In genomic region chr3:97159986-97160385, GRCm38 (mm10) we compare ENCODE assay signal across 9 mouse cellular contexts. TPM values are rescaled to one million over a fixed set of nuclear protein-coding genes. Genes with fewer than 3 reads are reported as not detected.
DNase-seq lines count a peak whose midpoint lies in the region; ATAC-seq and TF ChIP-seq lines count a peak whose summit lies in the region.
"Had no signal": no experiment of that assay in that cellular context is flagged by ENCODE, and none has a peak within 500 bp of the region (broad histone marks: within the 10 kb centered on the region; RNA-seq: fewer than 3 reads in every experiment).

No protein-coding gene starts in this region.

- no peak for DNase-seq in heart, postnatal 14 days
- DNase-seq in liver, embryonic 11.5 days (ENCODE audit: low spot score) = no peak
- DNase-seq in cerebellum, adult 9-11 months = no peak
- no peak for DNase-seq in right cerebral cortex, postnatal 36 days (ENCODE audit: low spot score in 2 of 2)
- DNase-seq in adrenal gland, adult 2 months = no peak
- DNase-seq: adrenal gland, postnatal 10 days had no signal

- peaks cover 27% of the 10 kb centered on the region for H3K4me1 ChIP-seq in heart, embryonic 13.5 days
- H3K4me1 ChIP-seq in E14TG2a.4 (replicated peaks; ENCODE audit: low read depth, low read length) = peaks cover 61% of the 10 kb centered on the region
- peaks cover 10% of the 10 kb centered on the region for H3K4me1 ChIP-seq in forebrain, embryonic 12.5 days
- peaks cover 19% of the 10 kb centered on the region for H3K4me1 ChIP-seq in liver, embryonic 11.5 days (replicated peaks; ENCODE audit: control insufficient read depth, insufficient read depth, low read length)

- peak overlapping the region; percentile 82 for H3K4me2 ChIP-seq in heart, embryonic 13.5 days
- H3K4me2 ChIP-seq in forebrain, embryonic 12.5 days = peak overlapping the region; percentile 76
- peak overlapping the region; percentile 89 for H3K4me2 ChIP-seq in liver, embryonic 11.5 days

- no peak for ATAC-seq in heart, embryonic 13.5 days (ENCODE audit: extremely low read depth, insufficient number of reproducible peaks, low FRiP score, low TSS enrichment)
- ATAC-seq in forebrain, embryonic 12.5 days (ENCODE audit: low FRiP score) = no peak
- no peak for ATAC-seq in liver, embryonic 11.5 days (replicated peaks; ENCODE audit: low FRiP score)

- peaks cover 5% of the 10 kb centered on the region for H3K36me3 ChIP-seq in heart, embryonic 13.5 days
- H3K36me3 ChIP-seq in E14TG2a.4 (ENCODE audit: insufficient read depth, low read length) = peaks cover 25% of the 10 kb centered on the region
- peaks cover 3% of the 10 kb centered on the region; the same call in 1 of the 2 replicates for H3K36me3 ChIP-seq in forebrain, embryonic 12.5 days (replicated peaks)
- H3K36me3 ChIP-seq in liver, embryonic 11.5 days (ENCODE audit: control insufficient read depth, insufficient read depth, low read length) = peaks cover 3% of the 10 kb centered on the region; the same call in 1 of the 2 replicates

- H3K9me3 ChIP-seq in heart, embryonic 13.5 days = no peaks in the 10 kb centered on the region
- no peaks in the 10 kb centered on the region for H3K9me3 ChIP-seq in E14TG2a.4 (ENCODE audit: low read length)
- H3K9me3 ChIP-seq in forebrain, embryonic 12.5 days = no peaks in the 10 kb centered on the region
- no peaks in the 10 kb centered on the region for H3K9me3 ChIP-seq in liver, embryonic 11.5 days (ENCODE audit: control insufficient read depth, low read length)

- H3K4me3 ChIP-seq in heart, embryonic 13.5 days = peak overlapping the region; percentile 79
- H3K4me3 ChIP-seq in E14TG2a.4 (replicated peaks; ENCODE audit: low read length) = peak overlapping the region; percentile 95
- H3K4me3 ChIP-seq in forebrain, embryonic 12.5 days (replicated peaks) = peak overlapping the region; percentile 13; the same call in 1 of the 2 replicates
- H3K4me3 ChIP-seq in liver, embryonic 11.5 days (ENCODE audit: low read depth, low read length) = peak overlapping the region; percentile 92; the same call in 1 of the 2 replicates

- H3K9ac ChIP-seq in heart, embryonic 13.5 days = peak overlapping the region; percentile 87
- no peak overlapping the region for H3K9ac ChIP-seq in forebrain, embryonic 12.5 days
- no peak overlapping the region for H3K9ac ChIP-seq in liver, embryonic 11.5 days (ENCODE audit: low read depth, low read length)

- 72% methylated on average over 2 of the region's 2 CpGs for WGBS in heart, embryonic 13.5 days
- WGBS in forebrain, embryonic 12.5 days = 78% methylated on average over 2 of the region's 2 CpGs
- WGBS in liver, embryonic 11.5 days = 70% methylated on average over 2 of the region's 2 CpGs

- intact Hi-C loops in heart, postnatal 14 days (cut with DNase I) = loop anchor here (5.0 to 10.0 kb wide), 2 partner anchors 67 to 1245 kb away; no protein-coding TSS in a partner anchor

- no peak overlapping the region for H3K27ac ChIP-seq in heart, embryonic 13.5 days (replicated peaks)
- no peak overlapping the region for H3K27ac ChIP-seq in forebrain, embryonic 12.5 days
- H3K27ac ChIP-seq in liver, embryonic 11.5 days (ENCODE audit: low read depth, low read length) = no peak overlapping the region

- no peaks in the 10 kb centered on the region for H3K27me3 ChIP-seq in heart, embryonic 13.5 days (replicated peaks)
- H3K27me3 ChIP-seq in E14TG2a.4 (ENCODE audit: insufficient read depth, low read length) = no peaks in the 10 kb centered on the region
- H3K27me3 ChIP-seq in forebrain, embryonic 12.5 days = no peaks in the 10 kb centered on the region
- H3K27me3 ChIP-seq in liver, embryonic 11.5 days (replicated peaks; ENCODE audit: control insufficient read depth, insufficient read depth, low read length) = no peaks in the 10 kb centered on the region

- no peak for TF ChIP-seq CTCF in E14TG2a.4 (conservative IDR thresholded peaks at IDR 0.05; ENCODE audit: low read length)

RNA-seq across cellular contexts. Expression of gene Acp6, which starts 1.4 kb away (rescaled TPM):
- 53.0 and 61.0 TPM in 2 replicates for polyA plus RNA-seq in heart, embryonic 13.5 days (2015; fragmentation: Nextera tagmentation; extraction: Ambion mirVana)
- total RNA-seq in heart, postnatal 14 days (2021) = 10 to 100 TPM; 28.9 to 29.9 TPM
- polyA plus RNA-seq in forebrain, embryonic 12.5 days (2016; fragmentation: Nextera tagmentation; extraction: Ambion mirVana) = 29.7 and 32.2 TPM in 2 replicates
- polyA plus RNA-seq in liver, embryonic 11.5 days (2014; fragmentation: Nextera tagmentation; extraction: Ambion mirVana) = 41.1 and 41.4 TPM in 2 replicates
- 10 to 100 TPM; 42.1 to 50.0 TPM for total RNA-seq in adrenal gland, adult 2 months (2021)
- polyA plus RNA-seq in adrenal gland, adult 2 months (2012; rRNA removed) = 47.8 and 49.4 TPM in 2 replicates

Comparison
In these comparisons a context has a peak if more than half of its experiments do, and no peak if none do; other contexts are left out.
1. H3K4me3 ChIP-seq: peak in every context shown above with its lines; median percentile 95 in E14TG2a.4; 92 in liver, embryonic 11.5 days; 79 in heart, embryonic 13.5 days; 13 in forebrain, embryonic 12.5 days.